Mouse (Mus musculus) mouse trophoblast stem cell (cell line): Measurements from ENCODE around the gene Ube2q1.

Experiments used
- in situ Hi-C, 2 experiments: fragments of 300-500 bp; cut with MseI, MboI; formaldehyde crosslinking; loops; 2 replicates in 1 of 2; 3 replicates in 1 of 2; pipeline ENCODE4 v1.15.1; 2025

Ube2q1 gene

DNA sequence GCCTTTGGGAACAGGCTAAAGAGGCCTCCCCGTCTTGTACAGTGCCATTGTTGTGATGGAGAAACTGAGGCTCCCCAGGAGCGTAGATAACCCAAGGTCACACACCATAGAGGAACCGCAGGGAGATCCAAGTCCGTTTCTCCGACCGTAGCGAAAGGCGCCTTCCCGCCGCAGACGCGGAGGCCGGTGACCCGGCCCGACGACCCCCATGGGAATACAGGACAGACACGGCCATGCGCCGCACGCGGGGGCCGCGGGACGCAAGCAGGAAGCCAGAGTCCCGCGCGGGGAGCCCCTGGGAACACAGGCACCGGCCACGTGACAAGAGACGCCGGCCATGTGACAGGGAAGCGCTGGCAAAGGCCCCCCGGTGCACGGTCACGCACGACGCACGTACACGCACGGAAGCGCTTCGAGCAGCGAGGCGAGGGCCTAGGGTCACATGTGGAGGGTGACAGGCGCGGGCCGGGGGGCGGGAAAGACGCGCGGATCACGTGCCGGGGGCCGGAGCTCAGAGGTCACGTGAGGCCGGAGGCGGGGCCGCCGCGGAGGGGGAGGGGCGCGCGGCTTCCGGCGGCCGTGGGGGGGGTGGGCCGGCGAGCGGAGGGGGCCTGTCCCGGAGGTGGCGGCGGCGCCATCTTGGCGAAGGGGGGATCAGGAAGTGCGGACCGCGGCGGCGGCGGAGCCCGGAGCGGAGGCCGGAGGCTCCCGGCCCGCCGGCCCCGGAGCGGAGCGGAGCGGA, at the start of gene Ube2q1:
Ube2q1 (plus strand) TSS at position 649 of the 742 bp plus-strand sequence.
- in situ Hi-C loops = no loop called here

DNA sequence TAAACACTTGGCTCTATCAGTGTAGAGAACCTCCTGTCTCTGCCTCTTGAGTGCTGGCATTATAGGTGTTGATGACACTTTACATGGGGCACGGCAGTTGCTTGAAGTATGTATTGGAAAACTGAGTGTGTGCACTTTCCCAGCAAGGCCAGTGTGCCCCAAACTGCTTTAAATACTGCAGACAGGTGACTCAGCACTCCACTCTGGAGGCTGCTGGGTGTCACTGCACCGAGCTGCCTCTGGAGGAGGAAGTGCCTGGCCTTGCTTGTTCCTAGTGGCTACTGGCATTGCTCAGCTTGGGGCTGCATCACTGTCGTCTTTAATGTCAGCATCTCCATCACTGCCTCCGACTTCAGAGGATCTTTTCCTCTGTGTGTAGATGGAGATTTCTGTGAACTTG, 46.4 kb upstream of the Ube2q1 start:
- in situ Hi-C loops = no loop called here

DNA sequence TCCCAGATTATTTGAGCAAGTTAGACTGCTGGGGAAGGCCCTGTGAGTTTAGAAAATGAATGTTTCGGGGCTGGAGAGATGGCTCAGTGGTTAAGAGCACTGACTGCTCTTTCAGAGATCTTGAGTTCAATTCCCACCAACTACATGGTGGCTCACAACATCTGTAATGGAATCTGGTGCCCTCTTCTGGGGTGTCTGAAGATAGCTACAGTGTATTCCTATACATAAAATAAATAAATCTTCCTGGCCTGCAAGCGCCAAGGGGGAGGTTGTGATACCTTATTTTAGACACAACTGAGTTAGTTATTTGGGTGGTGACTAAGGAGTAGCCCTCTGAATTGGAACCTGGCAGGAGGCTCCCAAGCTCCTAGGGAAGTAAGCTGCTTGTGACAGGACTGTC, 44.6 kb upstream of the Ube2q1 start:
- in situ Hi-C loops = no loop called here

DNA sequence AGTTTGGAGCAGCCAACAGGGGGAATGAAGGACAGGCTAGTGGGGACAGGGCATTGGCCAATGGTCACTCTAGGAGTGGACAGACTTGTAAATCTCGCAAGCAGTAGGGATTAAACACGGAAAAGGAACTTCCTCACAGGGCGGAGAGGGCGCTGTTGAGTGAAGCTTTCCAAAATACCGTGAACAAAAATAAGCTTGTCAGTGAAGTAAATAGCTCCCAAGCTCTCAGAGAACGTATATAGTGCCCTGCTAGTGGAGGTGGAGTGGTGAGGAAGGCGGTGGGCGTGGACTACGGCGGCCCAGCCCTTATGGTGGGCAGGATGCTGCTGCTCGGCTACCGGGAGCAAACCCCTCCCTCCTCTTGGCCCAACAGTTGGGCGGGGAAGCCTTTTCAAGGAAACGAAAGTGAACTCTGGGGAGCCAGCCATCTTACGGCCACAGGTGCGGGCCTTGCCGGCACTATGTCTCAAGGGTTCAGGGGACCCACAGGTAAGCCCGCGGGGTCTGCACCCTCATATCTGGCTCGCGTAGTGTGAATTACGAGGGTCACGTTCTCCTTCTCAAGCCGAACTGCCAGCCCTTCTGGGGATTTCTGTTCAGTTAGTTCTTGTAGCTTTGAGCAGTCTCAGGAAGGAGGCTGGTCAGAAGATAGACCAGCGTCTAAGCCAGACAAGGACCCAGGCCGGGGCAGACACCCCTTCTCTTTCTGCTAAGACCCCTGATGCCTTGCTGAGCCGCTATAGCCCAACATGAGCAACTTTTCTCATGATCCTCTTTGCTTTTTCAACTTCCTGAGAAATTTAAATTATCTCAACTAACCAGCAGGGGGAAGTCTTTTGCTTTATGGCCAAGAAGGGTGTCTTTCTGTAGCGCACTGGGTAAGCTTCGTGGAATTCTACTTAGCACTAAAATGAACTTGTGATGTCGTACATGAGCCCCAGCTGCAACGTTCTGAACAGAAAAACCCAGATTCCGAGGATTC, 42.8 kb upstream of the Ube2q1 start:
- in situ Hi-C loops = loop anchor here in 1 of 2 experiments (5.0 kb wide), 1 partner anchor 37 kb away; no protein-coding TSS in a partner anchor

DNA sequence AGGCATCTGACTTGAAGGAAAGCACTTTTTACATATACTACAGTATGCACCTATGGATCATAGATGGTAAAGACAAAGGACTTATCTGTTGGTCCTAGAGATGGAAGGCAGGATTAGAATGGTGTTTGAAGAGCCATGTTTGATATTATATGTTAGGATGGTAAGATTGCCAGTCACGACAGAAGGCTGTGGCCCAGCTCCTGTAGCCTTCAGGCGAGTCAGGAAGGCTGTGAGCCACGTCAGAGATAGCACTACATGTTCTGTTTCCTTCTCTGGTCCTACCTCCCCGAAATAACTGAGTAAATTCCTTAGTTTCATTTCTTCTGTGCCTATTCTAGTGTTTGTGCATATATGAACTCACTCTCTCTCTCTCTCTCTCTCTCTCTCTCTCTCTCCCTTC, 41.3 kb upstream of the Ube2q1 start:
- in situ Hi-C loops = loop anchor here in 1 of 2 experiments (5.0 kb wide), 1 partner anchor 35 kb away; no protein-coding TSS in a partner anchor

DNA sequence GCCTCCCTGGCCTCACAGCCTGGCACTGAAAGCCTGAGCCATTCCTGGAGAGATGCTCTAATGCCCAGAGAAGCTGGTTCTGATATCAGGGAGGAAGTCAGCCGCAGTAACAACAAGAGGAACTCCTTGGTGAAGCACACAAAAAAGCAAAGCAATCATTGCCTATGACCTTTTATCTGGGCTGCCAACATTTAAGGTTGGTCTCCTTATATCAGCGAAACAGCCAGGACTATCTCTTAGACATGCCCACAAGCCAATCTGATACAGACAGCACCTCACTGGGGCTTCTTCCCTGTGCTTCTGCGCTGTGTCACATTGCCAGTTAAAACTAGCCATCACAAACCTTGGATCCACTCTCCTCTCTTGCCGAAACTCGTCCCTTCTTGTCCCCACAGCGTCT, 34.9 kb upstream of the Ube2q1 start:
- in situ Hi-C loops = no loop called here

DNA sequence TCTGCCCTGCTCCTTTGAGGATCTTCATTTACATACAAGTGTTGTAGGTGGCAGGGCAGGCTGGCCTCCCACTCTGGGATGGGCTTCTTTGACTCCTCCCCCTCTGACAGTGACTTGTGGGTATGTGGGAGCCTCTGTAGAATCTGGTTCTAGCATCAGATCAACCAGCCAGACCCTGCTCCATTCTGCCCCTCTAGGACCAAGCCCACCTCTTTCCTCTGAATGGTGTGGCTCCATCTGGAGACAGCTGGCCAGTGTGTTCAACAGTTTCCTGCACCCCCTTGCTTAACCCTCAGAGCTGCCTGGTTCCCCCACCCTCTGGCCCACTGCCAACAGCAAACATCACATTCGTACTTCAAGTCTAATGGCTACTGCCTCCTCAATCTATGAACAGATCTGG, 21.1 kb upstream of the Ube2q1 start:
- in situ Hi-C loops = no loop called here

DNA sequence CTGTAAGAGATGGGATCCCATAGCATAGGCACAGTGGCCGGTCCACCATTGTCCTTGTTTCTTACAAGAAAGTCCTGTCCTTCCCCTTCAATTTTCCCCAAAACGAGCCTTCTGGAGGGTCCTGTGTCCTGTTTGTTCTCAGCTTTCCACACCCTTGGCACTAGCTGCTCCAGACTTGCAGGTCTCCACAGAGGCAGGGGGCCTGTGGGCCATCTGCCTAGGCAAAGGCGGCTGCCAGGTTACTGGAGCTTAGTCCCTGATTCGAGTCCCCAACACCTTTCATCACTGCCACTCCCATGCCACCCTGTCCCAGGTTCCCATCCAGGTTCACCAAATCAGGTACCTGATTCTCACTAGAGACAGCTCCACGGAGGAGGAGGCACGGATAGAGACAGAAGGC, 18.1 kb upstream of the Ube2q1 start:
- in situ Hi-C loops = no loop called here

DNA sequence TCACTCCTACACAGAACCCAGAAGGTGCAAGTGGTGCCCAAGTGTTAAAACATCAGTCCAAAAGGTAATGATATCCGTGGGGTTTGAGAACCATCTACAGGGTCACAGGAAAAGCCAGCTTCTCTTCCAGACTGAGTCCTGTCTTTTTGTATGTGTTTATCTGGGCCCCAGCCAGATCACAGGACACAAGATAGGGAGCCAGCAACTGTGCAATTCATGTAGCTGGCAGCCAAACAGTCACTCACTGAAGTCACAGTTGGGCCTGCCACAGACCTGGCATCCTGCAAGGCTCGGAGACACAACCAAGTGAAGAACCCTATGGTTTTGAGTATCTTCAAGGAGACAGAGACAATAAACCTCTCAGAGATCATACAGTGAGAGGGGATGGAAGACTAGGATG, 15.6 kb upstream of the Ube2q1 start:
- in situ Hi-C loops = no loop called here

DNA sequence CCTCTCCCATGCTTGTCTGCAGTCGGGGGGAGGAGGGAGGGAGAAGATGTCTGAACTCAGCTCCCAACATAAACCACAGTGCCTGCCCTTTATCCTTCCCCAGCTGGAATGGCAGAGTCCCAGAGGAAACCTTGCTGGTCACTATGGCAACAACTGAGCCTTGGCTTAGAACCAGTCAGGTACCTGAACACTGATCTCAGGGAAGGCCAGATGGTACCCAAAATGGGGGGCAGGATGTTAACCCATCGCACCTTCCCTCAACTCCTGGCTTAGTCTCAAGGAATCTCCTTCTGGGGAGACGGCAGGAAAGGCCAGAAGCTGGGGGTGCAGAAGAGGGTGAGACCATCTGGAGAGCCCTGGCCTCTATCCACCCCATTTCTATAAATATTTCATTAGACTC, 13.6 kb upstream of the Ube2q1 start:
- in situ Hi-C loops = no loop called here

DNA sequence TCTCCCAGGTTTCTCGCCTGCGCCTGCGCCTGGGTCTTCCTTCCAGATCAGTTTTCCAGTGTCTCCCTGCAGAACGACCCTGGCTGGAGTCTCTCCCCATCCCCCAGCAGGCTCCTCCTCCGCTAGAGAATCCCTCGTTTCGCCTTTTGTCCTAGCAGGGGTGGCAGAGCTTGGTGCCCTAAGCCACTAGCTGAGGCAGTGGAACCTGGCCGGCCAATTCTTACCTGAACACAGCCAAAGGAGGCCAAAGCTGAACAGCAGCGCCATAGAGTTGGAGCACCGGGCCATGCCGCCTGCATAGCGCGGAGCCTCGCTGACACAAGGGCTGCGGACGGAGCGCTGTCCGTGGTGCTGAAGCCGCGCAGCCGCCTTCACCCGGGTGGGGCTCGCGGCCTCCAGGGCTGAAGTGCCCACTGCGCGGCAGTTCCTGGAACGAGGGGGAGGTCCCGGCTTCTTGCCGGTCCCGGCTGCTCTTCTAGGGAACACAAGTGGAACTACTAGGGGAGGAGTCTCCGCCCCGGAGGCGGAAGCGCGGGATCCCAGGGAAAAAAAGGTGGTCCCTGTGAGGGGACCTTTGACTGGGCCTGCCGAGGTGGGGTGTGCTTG, 9.2 kb upstream of the Ube2q1 start, which contains the start of gene Chrnb2:
Chrnb2 (minus strand) TSS at position 514 of the 606 bp plus-strand sequence.
- in situ Hi-C loops = no loop called here

DNA sequence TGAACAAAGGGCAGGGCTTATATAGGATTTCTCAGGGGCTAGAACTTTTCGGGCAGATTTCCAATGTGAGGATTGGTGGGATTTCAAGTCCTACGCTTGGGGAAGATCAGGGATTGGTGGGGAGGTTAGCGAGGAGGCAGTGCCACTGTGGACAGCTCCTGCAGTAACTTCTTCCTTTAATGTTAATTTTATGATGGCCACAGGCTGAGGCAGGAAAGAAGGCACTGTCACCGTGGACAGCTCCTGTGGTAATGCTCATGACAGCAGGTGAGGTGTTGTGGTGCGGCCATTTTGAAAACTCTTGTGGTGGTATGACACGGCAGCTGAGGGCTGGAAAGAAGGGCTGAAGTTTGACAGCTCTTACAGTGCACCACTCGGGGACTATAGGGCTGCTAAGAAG, 3.8 kb upstream of the Ube2q1 start:
- in situ Hi-C loops = loop anchor here in 1 of 2 experiments (5.0 kb wide), 1 partner anchor 37 kb away; no protein-coding TSS in a partner anchor

DNA sequence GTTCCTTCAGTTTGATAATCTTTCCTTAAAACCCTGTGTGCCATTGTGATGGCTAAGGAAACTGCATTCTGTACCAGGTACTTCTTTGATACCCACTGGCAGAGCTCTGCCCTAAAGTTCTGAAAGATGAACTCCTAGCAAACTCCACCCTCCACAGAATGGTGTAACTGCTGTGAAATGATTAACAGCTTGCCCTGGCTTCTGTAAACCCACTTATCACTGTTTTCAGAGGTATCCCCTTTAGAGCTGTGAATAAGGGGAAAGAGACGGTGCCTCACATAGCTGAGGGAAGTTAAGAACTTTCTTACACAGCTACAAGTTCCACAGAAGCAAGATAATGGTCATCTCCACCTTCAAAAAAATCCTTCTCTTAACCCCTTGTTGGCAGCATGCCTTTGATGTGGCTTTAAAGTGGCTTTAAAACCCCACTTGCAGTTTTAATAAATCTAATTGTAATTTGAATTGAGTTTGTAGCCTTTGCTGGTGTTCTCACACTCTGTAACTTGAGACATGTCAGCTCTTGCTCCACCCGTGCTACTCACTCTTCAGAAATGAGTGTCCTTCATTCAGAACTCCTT, 2.9 kb upstream of the Ube2q1 start:
- in situ Hi-C loops = no loop called here

DNA sequence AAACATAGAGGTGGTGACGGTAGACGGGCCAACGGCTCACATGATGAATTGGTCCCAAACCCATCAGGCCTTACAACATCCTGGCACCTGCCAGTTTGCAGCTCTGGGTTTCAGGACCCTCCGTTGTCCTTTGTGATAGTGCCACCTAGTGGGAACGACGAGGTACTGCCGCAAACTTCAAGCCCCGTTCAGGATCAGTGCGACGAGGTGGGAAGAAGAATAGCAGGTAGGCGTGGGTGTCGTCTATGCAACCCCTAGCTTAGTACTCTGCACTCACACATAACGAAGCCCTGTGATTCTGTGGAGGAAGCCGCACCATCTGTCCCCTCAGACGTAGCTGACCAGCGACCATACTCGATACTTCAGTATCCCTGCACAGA, 838 bp upstream of the Ube2q1 start:
- in situ Hi-C loops = no loop called here

DNA sequence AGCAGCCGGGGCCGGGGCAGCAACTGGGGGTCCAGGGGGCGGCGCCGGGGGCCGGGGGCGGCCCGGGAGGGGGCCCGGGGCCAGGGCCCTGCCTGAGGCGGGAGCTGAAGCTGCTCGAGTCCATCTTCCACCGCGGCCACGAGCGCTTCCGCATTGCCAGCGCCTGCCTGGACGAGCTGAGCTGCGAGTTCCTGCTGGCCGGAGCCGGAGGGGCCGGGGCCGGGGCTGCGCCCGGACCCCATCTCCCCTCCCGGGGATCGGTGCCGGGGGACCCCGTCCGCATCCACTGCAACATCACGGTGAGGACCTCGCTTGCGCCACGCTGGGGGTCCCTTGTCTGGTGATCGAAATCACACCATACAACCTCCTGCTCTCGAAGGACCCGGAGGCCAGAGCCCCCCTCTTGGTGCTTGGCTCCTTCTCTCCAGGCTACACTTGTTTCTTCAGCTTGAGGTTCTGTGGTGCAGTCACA, 360 bp downstream of the Ube2q1 start:
- in situ Hi-C loops = no loop called here

DNA sequence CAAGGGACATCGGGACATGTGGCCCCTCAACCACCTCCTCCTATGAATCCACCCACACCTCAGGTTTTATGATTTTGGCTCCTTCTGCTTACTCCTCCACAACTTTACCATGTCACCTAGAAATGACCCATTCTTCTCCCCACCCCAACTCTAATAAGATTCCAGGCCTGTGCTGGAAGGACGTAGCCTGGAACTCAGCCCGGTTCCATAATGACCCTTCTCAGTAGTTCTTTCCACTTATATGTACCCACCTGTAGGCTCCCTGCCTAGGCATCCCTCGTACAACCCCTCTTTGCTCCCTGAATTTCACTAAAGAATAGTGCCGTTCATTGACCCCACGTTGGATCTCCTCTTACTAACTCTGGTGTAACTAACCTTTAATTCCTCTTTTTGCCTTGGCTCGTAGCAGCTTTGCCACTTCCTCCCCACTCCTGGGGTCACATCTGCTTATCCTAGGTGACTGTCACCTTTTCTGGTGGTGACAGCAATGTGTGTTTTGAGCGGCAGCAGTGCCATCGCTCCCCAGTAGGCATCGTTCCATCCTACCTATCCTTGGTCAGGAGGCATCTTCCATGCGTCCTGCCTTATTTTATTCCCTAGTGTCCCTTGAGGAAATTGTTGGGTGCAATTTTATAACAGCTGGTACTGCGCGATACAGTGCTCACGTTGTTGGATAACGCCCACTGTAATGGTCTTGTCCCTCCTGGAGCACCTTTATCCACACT, 982 bp downstream of the Ube2q1 start:
- in situ Hi-C loops = no loop called here

DNA sequence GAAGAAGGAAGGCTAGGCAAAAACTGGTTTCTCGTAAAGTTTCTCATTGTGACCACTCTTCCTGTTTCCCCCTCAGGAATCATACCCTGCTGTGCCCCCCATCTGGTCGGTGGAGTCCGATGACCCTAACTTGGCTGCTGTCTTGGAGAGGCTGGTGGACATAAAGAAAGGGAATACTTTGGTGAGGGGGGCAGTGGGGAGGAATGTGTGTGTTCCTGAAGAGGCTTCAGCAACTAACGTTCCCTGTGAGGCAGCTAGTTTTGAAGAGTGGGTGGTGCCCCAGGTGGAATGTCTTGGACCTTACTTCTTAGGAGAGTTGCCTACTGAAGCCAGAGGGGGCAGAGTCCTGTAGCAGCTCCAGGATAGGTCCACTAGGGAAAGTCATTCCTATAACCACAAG, 2.6 kb downstream of the Ube2q1 start:
- in situ Hi-C loops = no loop called here

DNA sequence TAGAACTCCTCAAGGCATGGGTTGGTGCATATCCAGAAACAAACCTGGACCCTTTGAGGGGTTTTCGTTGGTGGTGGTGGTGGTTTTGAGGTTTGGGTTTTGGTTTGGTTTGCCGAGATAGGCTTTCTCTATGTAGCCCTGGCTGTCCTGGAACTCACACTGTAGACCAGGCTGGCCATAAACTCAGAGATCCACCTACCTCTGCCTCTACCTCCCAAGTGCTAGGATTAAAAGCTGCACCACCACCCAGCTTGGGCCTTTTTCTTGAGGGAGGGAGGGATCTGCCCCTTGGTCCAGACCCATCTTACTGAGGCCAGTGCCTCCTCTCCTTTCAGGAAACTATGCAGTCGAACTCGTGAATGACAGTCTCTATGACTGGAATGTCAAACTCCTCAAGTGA, 6.7 kb downstream of the Ube2q1 start:
- in situ Hi-C loops = no loop called here

DNA sequence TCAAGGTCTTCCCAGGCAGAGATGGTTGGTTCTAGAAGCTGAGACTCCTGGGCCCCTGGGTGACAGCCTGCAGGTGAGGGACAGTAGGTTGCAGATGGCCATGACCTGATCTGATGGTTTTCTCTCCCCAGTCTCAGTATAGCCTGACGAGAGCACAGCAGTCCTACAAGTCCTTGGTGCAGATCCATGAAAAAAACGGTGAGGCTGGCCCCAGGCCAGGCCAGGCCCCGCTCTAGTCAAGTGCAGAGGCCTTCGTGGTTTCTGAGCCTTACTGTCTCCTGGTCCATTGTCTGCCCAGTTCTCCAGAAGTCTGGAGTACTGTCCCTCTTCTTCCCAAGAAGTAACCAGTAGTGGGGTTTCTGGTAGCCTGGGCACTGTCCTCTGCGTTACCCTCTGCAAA, 8.2 kb downstream of the Ube2q1 start:
- in situ Hi-C loops = no loop called here

DNA sequence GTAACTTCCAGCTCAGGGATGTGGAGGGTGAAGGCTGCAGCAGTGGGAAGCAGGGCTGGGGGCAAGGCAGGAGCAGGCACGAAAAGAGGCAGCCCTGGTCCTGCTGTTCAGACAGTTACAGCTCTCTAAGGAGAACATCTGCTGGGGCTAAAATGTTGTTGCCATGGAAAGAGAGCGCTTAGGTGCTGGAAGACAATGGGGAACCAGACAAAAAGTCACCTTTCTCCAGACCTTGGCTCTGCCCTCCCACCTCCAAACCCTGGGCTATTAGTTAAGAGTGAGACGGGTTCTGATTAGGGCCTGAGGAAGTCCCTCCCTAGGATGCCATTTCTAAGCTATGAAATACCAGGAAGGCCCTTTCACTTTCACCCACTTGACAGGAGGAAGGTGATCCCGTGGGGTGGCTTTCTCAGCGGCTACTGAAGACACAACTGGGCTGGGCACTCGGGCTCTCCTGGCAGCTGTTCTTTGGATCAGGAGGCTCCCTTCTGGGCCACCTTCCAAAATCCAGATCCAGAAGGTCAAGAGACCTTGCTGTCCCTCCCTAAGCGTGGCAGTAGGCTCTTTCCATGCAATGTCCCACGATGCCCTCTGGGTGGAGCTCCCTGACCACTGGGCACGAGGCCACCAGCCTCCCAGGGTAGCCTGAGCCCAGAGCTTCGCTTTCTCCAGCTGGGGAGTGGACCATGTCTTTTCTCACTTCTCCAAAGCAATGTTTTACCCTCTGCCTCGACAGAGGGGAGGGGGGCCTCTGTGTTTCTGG, 11.8 kb downstream of the Ube2q1 start:
- in situ Hi-C loops = no loop called here
